Mouse (Mus musculus) midbrain, embryonic 12.5 days (tissue): Measurements from ENCODE around the gene Ssr4. TPM values are rescaled to one million over a fixed set of nuclear protein-coding genes. Genes with fewer than 3 reads are reported as not detected.

Source experiments
- ATAC-seq: fragments of 200-750 bp; cut with Nextera tagmentation; 2 replicates; pipeline ENCODE4 v1.8.0; 2017; ENCODE audit warnings: low read depth, moderate TSS enrichment, moderate library complexity; ENCODE audit not compliant: low FRiP score
- H3K27ac ChIP-seq: fragments of 300-500 bp; sonication (generic); replicated peaks from 2 replicates; pipeline ENCODE4 v1.5.1; 2016; ENCODE audit warnings: mild to moderate bottlenecking
- H3K27me3 ChIP-seq: fragments of 300-500 bp; sonication (generic); 2 replicates; pipeline ENCODE4 v1.6.1; 2016; ENCODE audit warnings: mild to moderate bottlenecking
- H3K36me3 ChIP-seq: fragments of 300-500 bp; sonication (generic); 2 replicates; pipeline ENCODE4 v1.6.1; 2016
- H3K4me1 ChIP-seq: fragments of 300-500 bp; sonication (generic); 2 replicates; pipeline ENCODE4 v1.6.1; 2016
- H3K4me2 ChIP-seq: fragments of 300-500 bp; sonication (generic); replicated peaks from 2 replicates; pipeline ENCODE4 v1.6.1; 2016; ENCODE audit warnings: mild to moderate bottlenecking, moderate library complexity
- H3K4me3 ChIP-seq: fragments of 300-500 bp; sonication (generic); 2 replicates; pipeline ENCODE4 v1.5.1; 2016; ENCODE audit warnings: mild to moderate bottlenecking
- H3K9ac ChIP-seq: fragments of 300-500 bp; sonication (generic); replicated peaks from 2 replicates; pipeline ENCODE4 v1.6.1; 2016; ENCODE audit warnings: mild to moderate bottlenecking, moderate library complexity
- H3K9me3 ChIP-seq: fragments of 300-500 bp; sonication (generic); 2 replicates; pipeline ENCODE4 v1.6.1; 2016; ENCODE audit warnings: mild to moderate bottlenecking
- WGBS: fragments of 180-500 bp; shearing (Covaris S2); methylation state at CpG from one replicate; pipeline ENCODE4 v1.1.7; 2016; 5-methylcytosine and 5-hydroxymethylcytosine counted together
- polyA plus RNA-seq: library from polyadenylated mRNA; unstranded; fragments of >200 nt; fragmentation: Nextera tagmentation; extraction: Ambion mirVana; gene quantifications from 2 replicates; pipeline ENCODE4 v1.2.1, GENCODE M21; 2016

Gene Ssr4
- polyA plus RNA-seq, 1 experiment from 2014 or later = 118 TPM

DNA sequence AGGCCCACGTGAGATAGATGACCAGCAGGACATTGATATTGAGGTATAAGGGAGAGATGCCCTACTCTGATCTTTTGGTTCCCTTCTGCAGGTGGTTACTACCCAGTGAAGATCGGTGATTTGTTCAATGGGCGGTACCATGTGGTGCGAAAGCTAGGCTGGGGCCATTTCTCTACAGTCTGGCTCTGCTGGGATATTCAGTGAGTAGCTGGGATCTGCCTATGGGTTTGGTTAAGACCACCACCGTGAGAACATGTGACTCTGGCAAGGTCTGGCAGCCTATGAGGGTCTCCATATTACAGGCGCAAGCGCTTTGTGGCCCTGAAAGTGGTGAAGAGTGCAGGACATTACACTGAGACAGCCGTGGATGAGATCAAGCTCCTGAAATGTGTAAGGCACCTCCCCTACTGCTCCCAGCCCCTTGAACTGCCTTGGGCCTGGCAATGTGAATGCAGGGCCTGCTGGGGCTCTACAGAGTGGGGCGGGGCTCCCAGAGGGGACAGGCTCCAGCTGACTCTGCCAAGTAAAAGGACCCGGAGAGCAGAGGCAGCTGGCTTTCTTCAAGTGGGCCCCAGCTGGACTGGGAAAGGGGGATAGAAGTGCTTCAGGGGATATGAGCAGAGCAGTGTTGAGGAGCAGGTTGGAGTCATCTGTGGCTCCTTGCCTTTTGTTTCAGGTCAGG lies 11.9 kb upstream of the Ssr4 start:
- Histone ChIP-seq H3K27me3 (no peaks in the 10 kb centered on the region), H3K4me3 (no peak overlapping the region), H3K4me2 (no peak overlapping the region), H3K9me3 (no peaks in the 10 kb centered on the region), H3K27ac (no peak overlapping the region), H3K36me3 (peaks cover 29% of the 10 kb centered on the region), H3K4me1 (no peaks in the 10 kb centered on the region), H3K9ac (no peak overlapping the region)
- ATAC-seq = peak; percentile 29; the same call in 1 of the 2 replicates
- WGBS = 71% methylated on average over 10 of the region's 10 CpGs

DNA sequence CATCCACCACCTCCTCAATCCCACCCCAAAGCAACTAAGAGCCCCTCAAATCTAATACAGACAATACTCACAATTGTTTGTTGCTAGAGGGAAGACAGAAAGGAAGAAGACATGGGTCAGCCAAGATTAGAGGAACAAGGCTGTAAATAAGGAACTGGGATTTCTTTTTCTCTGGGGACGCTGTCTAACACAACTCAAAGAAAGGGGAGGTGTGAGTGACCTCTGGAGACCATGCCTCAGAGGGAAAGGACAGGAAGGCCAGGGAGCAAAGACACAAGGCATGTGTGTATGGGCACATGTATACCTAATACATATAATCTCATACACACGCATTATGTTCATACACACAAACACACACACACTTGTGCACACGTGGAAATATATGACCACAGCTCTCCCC lies 4.6 kb upstream of the Ssr4 start:
- Histone ChIP-seq H3K27ac (no peak overlapping the region), H3K9ac (no peak overlapping the region), H3K27me3 (no peaks in the 10 kb centered on the region), H3K4me3 (no peak overlapping the region), H3K9me3 (no peaks in the 10 kb centered on the region), H3K4me1 (peaks cover 6% of the 10 kb centered on the region; the same call in 1 of the 2 replicates), H3K36me3 (peaks cover 45% of the 10 kb centered on the region), H3K4me2 (no peak overlapping the region)
- 91% methylated on average over 3 of the region's 3 CpGs for WGBS
- no peak for ATAC-seq

DNA sequence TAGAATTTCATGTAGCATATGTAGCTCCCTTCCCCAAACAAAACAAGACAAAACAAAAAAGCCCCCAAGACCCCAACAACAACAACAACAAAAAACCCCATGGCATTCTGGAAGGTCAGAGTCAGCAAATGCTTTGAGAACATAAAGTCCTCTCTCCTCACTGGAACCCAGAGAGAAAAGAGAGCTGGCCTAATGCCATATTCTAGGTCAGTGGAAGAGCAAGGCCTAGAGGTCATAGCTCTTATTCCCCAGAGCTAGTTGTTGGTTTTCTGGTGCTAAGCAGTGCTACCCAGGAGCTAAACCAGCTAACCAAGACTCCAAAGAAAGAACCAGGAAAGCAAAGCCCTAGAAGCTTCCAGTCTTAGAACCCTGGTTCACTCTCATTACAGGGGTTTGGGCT lies 1.2 kb upstream of the Ssr4 start:
- peak overlapping the region; percentile 85 for H3K27ac ChIP-seq

DNA sequence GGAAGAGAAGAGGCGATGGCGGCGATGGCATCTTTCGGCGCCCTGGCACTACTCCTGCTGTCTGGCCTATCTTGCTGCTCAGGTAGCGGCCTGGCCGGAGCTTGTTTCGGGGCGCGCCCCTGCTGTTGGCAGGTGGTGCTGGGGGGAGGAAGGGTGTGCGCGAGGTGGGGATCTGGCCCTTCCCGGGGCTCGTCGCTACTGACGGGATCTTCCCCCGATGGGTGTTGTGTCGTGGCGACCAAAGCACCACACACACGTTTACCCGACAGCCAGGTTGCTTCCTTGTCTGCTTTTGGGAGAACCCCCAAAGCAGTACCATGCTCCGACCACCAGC lies 364 bp downstream of the Ssr4 start:
- Histone ChIP-seq H3K4me3 (peak overlapping the region; percentile 59), H3K9ac (peak overlapping the region; percentile 71), H3K27me3 (no peaks in the 10 kb centered on the region), H3K9me3 (no peaks in the 10 kb centered on the region), H3K4me2 (peak overlapping the region; percentile 64), H3K27ac (peak overlapping the region; percentile 67), H3K36me3 (peaks cover 11% of the 10 kb centered on the region; the same call in 1 of the 2 replicates), H3K4me1 (peaks cover 14% of the 10 kb centered on the region; the same call in 1 of the 2 replicates)
- 21% methylated on average over 18 of the region's 22 CpGs for WGBS
- ATAC-seq = no peak

More for the DNA sequence above, 1.2 kb upstream of the Ssr4 start:
- Histone ChIP-seq H3K9me3 (no peaks in the 10 kb centered on the region), H3K4me1 (peaks cover 14% of the 10 kb centered on the region; the same call in 1 of the 2 replicates), H3K4me2 (peak overlapping the region; percentile 55), H3K4me3 (peak overlapping the region; percentile 59), H3K36me3 (peaks cover 24% of the 10 kb centered on the region; the same call in 1 of the 2 replicates), H3K27me3 (no peaks in the 10 kb centered on the region), H3K9ac (peak overlapping the region; percentile 58)
- no peak for ATAC-seq

DNA sequence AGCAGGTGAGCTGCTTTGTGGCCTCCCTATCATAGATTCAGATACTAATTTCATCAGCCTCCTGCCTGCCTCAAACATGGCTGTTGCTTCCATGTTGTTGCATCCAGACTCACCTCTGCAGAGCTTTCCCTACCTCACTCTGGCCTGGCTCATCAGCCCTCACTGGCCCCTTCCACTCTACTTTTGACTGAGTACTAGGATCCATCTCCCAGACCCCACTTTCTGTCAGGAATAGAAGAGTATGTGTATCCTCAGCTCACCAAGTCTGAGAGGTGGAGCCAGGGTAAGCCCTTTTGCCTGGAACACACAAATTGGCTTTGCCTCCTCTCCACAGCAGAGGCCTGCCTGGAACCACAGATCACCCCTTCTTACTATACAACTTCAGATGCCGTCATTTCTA lies 1.7 kb downstream of the Ssr4 start:
- no peak for ATAC-seq
- H3K4me3 ChIP-seq = no peak overlapping the region
- peak overlapping the region; percentile 64; the same call in 1 of the 2 replicates for H3K4me2 ChIP-seq

DNA sequence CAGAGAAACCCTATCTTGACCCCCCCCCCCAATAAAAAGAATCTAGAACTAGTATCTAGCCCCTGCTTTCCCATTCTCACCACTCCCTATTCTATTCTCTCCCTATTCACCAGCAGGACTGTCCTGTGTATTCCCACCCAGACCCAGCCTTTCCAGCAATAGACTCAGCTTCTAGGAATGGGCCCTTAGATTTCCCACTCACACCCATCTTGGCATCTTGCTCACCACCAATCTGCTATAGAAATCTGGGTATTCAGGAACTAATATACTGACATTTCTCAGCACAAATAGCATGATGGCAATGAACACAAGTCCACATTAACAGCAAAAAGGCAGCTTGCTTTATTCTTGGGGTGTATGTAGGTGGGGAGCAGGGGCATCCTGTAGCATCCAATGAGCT lies 6.2 kb downstream of the Ssr4 start:
- H3K36me3 ChIP-seq = peaks cover 20% of the 10 kb centered on the region; the same call in 1 of the 2 replicates
- no peak overlapping the region for H3K27ac ChIP-seq
- peaks cover 4% of the 10 kb centered on the region; the same call in 1 of the 2 replicates for H3K4me1 ChIP-seq
- H3K4me3 ChIP-seq = no peak overlapping the region
- H3K9ac ChIP-seq = no peak overlapping the region
- no peak overlapping the region for H3K4me2 ChIP-seq
- no peaks in the 10 kb centered on the region for H3K27me3 ChIP-seq
- H3K9me3 ChIP-seq = no peaks in the 10 kb centered on the region
- ATAC-seq = no peak

More for the DNA sequence above, 1.7 kb downstream of the Ssr4 start:
- Histone ChIP-seq H3K27ac (no peak overlapping the region), H3K4me1 (peaks cover 14% of the 10 kb centered on the region; the same call in 1 of the 2 replicates), H3K36me3 (peaks cover 11% of the 10 kb centered on the region; the same call in 1 of the 2 replicates), H3K9ac (no peak overlapping the region; the same call in 1 of the 2 replicates), H3K9me3 (no peaks in the 10 kb centered on the region), H3K27me3 (no peaks in the 10 kb centered on the region)
- WGBS = 100% methylated on average over 1 of the region's 1 CpGs

DNA sequence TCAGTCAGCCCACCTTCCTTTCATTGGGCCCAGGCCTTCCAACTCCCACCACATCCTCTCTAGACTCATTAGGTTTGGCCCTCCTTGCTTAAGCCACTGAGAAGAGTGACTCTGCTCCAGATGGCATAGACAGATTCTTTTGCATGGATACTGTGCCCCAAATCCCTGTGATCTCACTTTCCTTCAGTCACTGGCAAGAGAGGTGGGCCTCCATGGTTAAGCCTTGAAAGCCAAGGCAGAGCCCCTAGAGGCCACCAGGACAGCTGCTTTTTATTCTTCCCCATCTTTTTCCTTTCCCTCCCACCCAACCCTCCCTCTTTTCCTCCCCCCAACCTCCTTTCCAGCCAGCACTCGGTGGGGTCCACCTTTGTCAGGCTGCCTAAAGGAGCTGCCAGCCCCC lies 6.7 kb downstream of the Ssr4 start:
- WGBS = 45% methylated on average over 1 of the region's 1 CpGs
- Histone ChIP-seq H3K4me2 (no peak overlapping the region), H3K27me3 (no peaks in the 10 kb centered on the region), H3K9ac (no peak overlapping the region), H3K27ac (no peak overlapping the region), H3K4me3 (no peak overlapping the region), H3K36me3 (peaks cover 20% of the 10 kb centered on the region; the same call in 1 of the 2 replicates), H3K9me3 (no peaks in the 10 kb centered on the region), H3K4me1 (no peaks in the 10 kb centered on the region)
- no peak for ATAC-seq

DNA sequence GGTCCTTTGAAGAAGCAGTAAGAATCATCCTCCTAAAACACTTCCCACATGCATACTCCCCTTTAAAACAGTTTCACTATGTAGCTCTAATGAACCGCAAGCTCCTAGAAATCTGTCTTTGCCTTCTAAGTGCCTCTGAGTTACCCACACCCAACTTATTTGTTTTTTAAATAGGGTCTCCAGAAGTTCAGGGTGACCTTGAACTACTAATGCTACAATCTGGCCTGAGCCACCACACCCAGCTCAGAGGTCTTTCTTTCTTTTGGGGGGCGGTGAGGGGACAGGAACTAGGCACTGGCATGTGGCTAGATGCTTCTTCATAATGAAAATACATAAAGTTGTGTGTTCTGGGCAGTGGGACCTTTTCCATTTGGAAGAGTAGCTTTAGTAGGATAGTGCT lies 10.7 kb downstream of the Ssr4 start:
- no peak overlapping the region for H3K4me3 ChIP-seq
- 87% methylated on average over 2 of the region's 2 CpGs for WGBS
- no peaks in the 10 kb centered on the region for H3K9me3 ChIP-seq
- H3K4me1 ChIP-seq = no peaks in the 10 kb centered on the region
- no peak overlapping the region for H3K9ac ChIP-seq
- H3K4me2 ChIP-seq = no peak overlapping the region
- H3K36me3 ChIP-seq = peaks cover 9% of the 10 kb centered on the region; the same call in 1 of the 2 replicates
- ATAC-seq = no peak
- no peak overlapping the region for H3K27ac ChIP-seq
- H3K27me3 ChIP-seq = no peaks in the 10 kb centered on the region

DNA sequence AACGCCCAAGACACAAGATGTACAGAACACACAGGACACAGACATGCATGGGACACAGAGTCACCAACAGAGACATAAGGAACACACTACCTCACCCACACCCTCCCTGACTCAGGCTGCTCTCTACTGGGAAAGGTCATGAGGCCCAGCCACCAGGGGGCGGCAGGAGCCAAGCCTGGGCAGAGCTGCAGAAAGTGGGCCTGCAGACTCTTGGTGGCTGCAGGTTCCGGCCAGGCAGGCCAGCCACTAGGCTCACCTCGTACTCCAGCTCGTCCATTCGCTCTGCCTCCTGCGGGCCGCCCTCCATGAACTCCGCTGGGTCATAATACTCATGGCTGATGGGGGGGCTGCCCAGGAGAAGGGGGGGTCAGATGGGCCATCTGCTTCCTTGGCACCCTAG lies 11.7 kb downstream of the Ssr4 start:
- ATAC-seq = peak; percentile 83
- Histone ChIP-seq H3K4me3 (no peak overlapping the region), H3K27me3 (no peaks in the 10 kb centered on the region), H3K9me3 (no peaks in the 10 kb centered on the region), H3K27ac (no peak overlapping the region), H3K36me3 (peaks cover 9% of the 10 kb centered on the region; the same call in 1 of the 2 replicates), H3K4me1 (no peaks in the 10 kb centered on the region), H3K4me2 (no peak overlapping the region), H3K9ac (no peak overlapping the region)
- WGBS = 52% methylated on average over 8 of the region's 9 CpGs

DNA sequence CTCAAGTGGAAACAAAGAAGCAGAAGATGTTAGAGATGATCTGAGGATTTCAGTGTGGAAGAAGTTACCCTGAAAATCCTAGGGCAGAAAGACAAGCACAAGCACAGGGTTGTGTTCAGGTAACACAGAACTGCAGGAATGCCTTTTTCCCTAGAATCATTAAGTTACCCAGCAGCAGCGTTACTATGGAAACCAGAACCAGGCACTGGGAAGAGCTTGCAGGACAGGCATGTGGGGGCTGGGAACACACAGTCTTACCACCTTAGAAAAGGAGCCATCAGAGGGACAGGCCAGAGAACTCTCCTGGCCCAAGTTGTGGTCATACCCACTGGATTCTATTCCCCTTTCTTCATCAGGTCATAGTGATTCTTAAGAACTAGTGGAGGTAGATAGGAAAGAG lies 19.0 kb downstream of the Ssr4 start:
- Histone ChIP-seq H3K27ac (no peak overlapping the region), H3K4me3 (no peak overlapping the region), H3K9ac (no peak overlapping the region), H3K9me3 (no peaks in the 10 kb centered on the region), H3K4me2 (no peak overlapping the region), H3K36me3 (no peaks in the 10 kb centered on the region), H3K27me3 (no peaks in the 10 kb centered on the region), H3K4me1 (0 out of 2 replicates have a peak, but pooled peaks cover 4% of the 10 kb centered on the region)
- 80% methylated on average over 1 of the region's 1 CpGs for WGBS
- ATAC-seq = no peak

DNA sequence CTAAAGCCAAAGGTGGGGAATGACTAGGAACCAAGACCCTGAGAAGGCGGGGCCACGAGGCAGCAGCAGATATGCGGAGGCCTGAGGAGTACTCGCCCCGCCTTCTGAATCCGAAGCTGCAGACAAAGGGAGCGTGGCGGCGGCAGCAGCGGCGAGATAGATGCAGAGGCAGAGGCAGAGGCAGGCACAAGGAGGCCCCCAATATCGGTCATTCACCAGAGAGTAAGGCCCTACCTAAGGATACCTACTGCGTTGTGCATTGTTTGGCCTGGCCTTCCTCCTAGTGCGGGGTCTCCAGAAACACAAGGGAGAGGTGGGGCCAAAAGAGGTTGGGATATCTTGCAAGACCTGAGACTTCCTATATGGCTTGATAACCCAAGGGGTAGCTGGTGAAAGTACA lies 28.2 kb downstream of the Ssr4 start:
- Histone ChIP-seq H3K36me3 (no peaks in the 10 kb centered on the region), H3K27me3 (no peaks in the 10 kb centered on the region), H3K4me1 (0 out of 2 replicates have a peak, but pooled peaks cover 4% of the 10 kb centered on the region), H3K4me3 (peak overlapping the region; percentile 37), H3K9me3 (no peaks in the 10 kb centered on the region), H3K27ac (peak overlapping the region; percentile 54; the same call in 1 of the 2 replicates), H3K9ac (peak overlapping the region; percentile 64), H3K4me2 (peak overlapping the region; percentile 47)
- 22% methylated on average over 14 of the region's 14 CpGs for WGBS
- ATAC-seq = peak; percentile 81

DNA sequence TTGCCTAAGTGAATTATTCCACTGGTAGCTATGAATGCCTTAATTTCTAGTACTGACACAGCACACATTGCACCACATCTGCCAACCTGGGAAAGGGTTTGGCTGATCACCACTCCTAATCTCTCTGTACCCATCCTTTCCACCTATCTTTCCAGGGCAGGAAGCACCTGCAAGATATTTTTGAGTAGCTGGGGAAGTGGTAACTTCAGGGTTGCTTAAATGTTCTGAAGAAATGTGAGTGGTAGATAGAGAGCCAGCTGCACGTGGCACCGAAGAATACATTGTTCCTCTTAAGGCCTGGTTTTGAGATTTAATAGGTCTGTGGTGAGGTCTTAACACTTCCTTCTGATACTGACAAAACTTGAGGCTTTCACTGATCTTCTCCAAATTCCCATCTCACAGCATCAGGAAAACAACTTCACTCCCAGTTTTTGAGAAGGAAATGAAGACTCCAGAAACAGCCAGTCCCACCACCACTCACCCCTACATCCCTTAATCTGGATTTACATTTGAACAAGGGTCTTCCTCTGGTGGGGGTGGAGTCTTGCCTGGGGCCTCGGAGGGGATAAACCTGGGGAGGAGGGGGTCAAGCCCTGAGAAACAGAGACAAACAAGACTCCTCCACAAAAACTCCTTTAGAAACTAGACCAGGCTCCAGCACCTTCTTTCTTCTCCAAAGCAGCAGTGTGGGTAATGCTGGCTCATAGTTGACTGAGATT lies 29.9 kb downstream of the Ssr4 start:
- no peaks in the 10 kb centered on the region for H3K9me3 ChIP-seq
- no peak for ATAC-seq
- H3K9ac ChIP-seq = no peak overlapping the region
- no peak overlapping the region for H3K4me3 ChIP-seq
- no peaks in the 10 kb centered on the region for H3K27me3 ChIP-seq
- no peaks in the 10 kb centered on the region for H3K36me3 ChIP-seq
- H3K4me1 ChIP-seq = 0 out of 2 replicates have a peak, but pooled peaks cover 4% of the 10 kb centered on the region
- H3K27ac ChIP-seq = 0 out of 2 replicates have a peak overlapping the region, but pooled peaks have one; percentile 6
- no peak overlapping the region for H3K4me2 ChIP-seq
- 44% methylated on average over 3 of the region's 3 CpGs for WGBS
